Mouse (Mus musculus): Measurements from ENCODE around the gene Smndc1.

GRCm38 (mm10) chr19:53421583-53422188 is 31.3 kb upstream of the Smndc1 start:
- TF ChIP-seq CTCF (conservative IDR thresholded peaks at IDR 0.05; ENCODE audit: low read length) (no peak), NANOG (IDR thresholded peaks at IDR 0.05; ENCODE audit: borderline replicate concordance, low read length) (no peak)

Data from E14TG2a.4 (cell line).